Mouse (Mus musculus) brain, embryonic 14.5 days (tissue): ENCODE measurements around the gene Slco3a1.

Experiments
- CTCF ChIP-seq: fragments of 200-500 bp; IDR thresholded peaks from 2 replicates; pipeline ENCODE4 v1.5.1; 2012; ENCODE audit warnings: inconsistent platforms, mild to moderate bottlenecking, moderate library complexity, borderline replicate concordance; ENCODE audit not compliant: insufficient read depth, insufficient read length; ENCODE audit errors: extremely low read depth
- POLR2A ChIP-seq: fragments of 200-500 bp; IDR thresholded peaks from 2 replicates; pipeline ENCODE4 v1.6.1; 2012; ENCODE audit warnings: mild to moderate bottlenecking, inconsistent platforms, borderline replicate concordance; ENCODE audit not compliant: poor library complexity, insufficient read depth, insufficient read length, severe bottlenecking; ENCODE audit errors: extremely low read depth

GRCm38 (mm10) chr7:74303081-74303480 is 251.5 kb downstream of the Slco3a1 start:
- TF ChIP-seq CTCF = no peak
- TF ChIP-seq POLR2A = no peak
